Mouse (Mus musculus): Measurements from ENCODE around the gene Ufl1.
"Not testable (repeated sequence)": the region's sequence is repeated elsewhere in the genome, so short reads cannot be mapped to it uniquely, and the experiment has no call there.

Gene Ufl1

GRCm38 (mm10) chr4:25281671-25282038 is at the start of gene Ufl1:
TSS of gene Ufl1 (minus strand) at chr4:25281821.
- peak; percentile 97 for DNase-seq

GRCm38 (mm10) chr4:25325684-25326220 is 44.1 kb upstream of the Ufl1 start:
- DNase-seq: no peak

- no peak for DNase-seq
Observed at GRCm38 (mm10) chr4:25322631-25323178, 41.1 kb upstream of the Ufl1 start.

GRCm38 (mm10) chr4:25313767-25314166 is 32.1 kb upstream of the Ufl1 start:
- no peak for DNase-seq

- not testable (repeated sequence) for DNase-seq
Observed at GRCm38 (mm10) chr4:25285002-25285401, 3.4 kb upstream of the Ufl1 start.

GRCm38 (mm10) chr4:25280938-25281670 is 517 bp downstream of the Ufl1 start:
- DNase-seq: no peak

GRCm38 (mm10) chr4:25272861-25273627 is 8.6 kb downstream of the Ufl1 start:
- no peak for DNase-seq

- DNase-seq: no peak
Observed at GRCm38 (mm10) chr4:25271926-25272325, 9.7 kb downstream of the Ufl1 start.

GRCm38 (mm10) chr4:25267144-25267543 is 14.5 kb downstream of the Ufl1 start:
- DNase-seq: no peak

GRCm38 (mm10) chr4:25257822-25258398 is 23.7 kb downstream of the Ufl1 start:
- no peak for DNase-seq

- no peak for DNase-seq
Observed at GRCm38 (mm10) chr4:25242776-25243175, 38.8 kb downstream of the Ufl1 start, which contains the start of gene Fhl5. TSS of gene Fhl5 (minus strand) at chr4:25242876.

GRCm38 (mm10) chr4:25235663-25236062 is 46.0 kb downstream of the Ufl1 start:
- not testable (repeated sequence) for DNase-seq

GRCm38 (mm10) chr4:25233767-25234166 is 47.9 kb downstream of the Ufl1 start:
- not testable (repeated sequence) for DNase-seq

- no peak for DNase-seq
Observed at GRCm38 (mm10) chr4:25232546-25232945, 49.1 kb downstream of the Ufl1 start.

GRCm38 (mm10) chr4:25227527-25227926 is 54.1 kb downstream of the Ufl1 start:
- no peak for DNase-seq

GRCm38 (mm10) chr4:25221927-25222326 is 59.7 kb downstream of the Ufl1 start:
- no peak for DNase-seq

- DNase-seq: no peak
Observed at GRCm38 (mm10) chr4:25213451-25213850, 68.2 kb downstream of the Ufl1 start.

- no peak for DNase-seq
Observed at GRCm38 (mm10) chr4:25206166-25206565, 75.5 kb downstream of the Ufl1 start.

Data from cerebellum, adult 8-10 months (tissue).